Mouse (Mus musculus): ENCODE measurements at regions not wholly inside any gene's neighbourhood (a gene's known extent, or its start where the extent isn't known, plus 50 kb on each side); places are given as distances from the start of the nearest gene placed in this dataset.

DNA sequence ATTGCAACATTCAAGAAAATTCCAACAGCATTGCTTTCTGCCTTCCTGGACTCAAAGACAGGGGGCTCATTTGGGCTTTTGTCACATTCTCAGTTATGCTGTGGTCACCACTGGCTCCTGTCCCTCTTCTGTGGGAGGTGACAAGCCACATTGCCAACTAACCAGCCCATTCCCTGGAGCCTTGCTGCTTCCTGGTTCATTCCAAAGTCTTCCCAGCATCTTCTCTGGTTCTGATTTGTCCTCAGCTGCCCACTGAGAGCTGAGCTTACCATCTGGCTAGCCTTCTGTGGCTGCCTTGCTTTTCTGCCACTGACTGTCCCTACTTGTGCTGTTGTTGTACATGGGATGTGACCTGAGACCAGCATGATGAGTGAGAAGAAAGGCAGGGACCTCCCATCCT lies 111.0 kb downstream of the Cxcl12 start:
- DNase-seq (ENCODE audit: low read depth, low spot score) = no peak

DNA sequence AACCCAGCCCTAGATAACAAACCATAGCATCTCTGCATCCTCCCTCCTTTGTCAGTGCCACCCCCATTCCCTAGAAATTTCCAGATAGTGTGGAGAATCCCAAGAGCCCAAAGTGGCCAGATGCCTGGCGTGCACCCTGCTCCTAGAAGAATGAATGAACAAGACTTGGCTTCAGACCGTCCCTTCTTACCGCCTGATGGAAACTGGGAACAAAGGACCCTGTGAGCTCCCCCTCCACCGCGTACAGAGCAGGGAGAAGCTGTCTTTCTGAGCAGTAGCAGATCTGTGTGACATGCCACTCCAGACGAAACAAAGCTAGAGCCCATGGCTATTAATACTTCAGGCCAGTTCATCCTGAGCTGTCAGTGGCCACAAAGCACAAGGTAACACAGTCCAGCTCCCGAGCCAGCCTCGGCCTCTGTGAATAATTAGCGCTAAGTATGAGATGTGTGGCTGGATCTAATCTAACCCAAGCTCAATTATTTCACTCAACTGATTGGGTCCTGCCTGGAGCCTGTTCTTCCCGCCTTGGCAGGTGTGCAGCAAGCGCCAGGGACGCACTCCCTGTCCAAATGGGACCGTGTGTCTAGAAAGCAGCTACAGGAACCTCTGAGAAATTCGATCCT lies 111.6 kb downstream of the Cxcl12 start:
- DNase-seq (ENCODE audit: low read depth, low spot score) = no peak

DNA sequence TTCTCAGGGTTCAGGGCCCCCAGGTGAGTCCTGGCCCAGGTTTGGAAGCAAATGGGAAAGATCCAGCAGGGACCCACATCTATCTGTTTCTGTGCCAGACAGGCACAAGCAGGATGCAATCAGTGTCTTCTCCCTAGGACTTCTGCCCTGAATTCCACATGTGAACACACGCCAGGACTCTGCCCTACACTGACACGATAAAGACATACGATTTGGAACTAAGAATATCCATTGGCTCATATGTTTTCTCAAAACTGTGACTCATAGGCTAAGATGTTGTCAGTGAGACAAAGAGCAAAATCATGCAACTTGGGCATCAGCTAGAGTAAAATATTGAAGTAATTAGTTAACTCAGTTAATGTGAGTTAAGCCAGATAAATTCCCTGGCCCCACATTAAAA lies 112.6 kb downstream of the Cxcl12 start:
- no peak for DNase-seq (ENCODE audit: low read depth, low spot score)

DNA sequence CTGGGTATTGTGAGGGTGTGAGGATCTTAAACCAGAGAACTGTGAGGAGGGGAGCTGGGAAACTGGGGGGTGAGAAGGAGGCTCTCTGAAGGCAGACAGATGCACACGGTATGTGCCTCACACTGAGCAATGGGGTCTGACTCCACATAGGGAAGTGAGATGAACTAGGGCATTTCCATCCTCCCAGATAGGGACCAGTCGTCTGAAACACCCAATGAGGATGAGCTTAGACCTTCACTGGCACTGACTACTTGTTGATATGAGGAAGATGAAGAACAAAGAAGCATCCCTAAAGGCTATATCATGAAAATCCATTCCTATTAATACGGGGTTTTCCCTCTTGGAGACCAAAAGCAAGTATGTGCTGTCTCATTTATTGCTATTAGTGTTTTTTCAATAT lies 115.3 kb downstream of the Cxcl12 start:
- DNase-seq (ENCODE audit: low read depth, low spot score) = peak; percentile 55

DNA sequence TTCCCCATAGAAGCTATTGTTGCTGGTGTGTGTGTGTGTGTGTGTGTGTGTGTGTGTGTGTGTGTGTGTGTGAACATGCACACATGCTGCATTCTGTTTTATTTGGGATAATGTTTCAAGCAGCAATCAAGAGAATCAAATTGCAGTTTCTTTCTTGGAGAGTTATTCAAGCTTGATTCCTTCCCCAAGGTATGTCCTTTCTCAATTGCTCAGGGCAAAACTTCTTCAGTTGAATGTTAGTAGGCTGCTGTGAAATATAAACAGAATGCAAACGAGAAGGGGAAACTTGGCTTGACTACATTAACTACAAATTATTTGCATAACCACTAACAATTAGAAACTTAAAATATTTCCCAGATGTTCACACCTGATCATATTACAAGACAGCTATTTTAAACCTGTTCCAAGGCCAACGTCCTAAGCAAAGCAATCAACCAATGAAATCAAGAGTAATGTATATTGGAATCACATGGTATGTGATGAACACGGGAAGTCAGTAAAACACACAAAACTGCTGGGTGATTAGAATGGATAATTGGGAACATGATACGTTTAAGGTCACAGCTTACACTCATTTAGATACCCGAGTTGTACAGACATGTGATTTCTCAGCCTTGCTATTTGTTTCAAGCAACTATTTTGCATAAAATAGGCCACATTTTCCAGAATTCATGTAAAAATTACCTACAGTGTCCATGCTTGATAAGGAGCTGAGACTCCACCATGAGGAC lies 116.2 kb downstream of the Cxcl12 start:
- peak; percentile 80 for DNase-seq (ENCODE audit: low read depth, low spot score)

DNA sequence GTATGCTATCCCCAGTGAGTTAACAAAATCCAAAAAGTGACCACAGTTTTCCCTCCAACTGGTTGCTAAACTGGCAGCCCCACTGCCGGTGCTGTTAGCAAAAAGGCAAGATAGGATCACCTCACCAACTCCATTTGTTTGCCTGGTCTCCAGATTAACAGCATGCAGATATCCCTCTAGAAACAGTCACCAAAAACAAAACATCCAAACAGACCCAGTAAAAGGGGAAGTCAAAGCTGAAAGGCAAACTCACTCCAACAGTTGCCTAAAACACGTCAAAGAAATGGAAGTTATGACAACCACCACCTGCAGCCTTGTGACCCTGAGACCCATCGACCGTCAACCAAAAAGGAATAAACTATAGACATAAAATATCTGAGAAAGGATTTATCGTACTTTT lies 119.1 kb downstream of the Cxcl12 start:
- DNase-seq (ENCODE audit: low read depth, low spot score) = no peak

DNA sequence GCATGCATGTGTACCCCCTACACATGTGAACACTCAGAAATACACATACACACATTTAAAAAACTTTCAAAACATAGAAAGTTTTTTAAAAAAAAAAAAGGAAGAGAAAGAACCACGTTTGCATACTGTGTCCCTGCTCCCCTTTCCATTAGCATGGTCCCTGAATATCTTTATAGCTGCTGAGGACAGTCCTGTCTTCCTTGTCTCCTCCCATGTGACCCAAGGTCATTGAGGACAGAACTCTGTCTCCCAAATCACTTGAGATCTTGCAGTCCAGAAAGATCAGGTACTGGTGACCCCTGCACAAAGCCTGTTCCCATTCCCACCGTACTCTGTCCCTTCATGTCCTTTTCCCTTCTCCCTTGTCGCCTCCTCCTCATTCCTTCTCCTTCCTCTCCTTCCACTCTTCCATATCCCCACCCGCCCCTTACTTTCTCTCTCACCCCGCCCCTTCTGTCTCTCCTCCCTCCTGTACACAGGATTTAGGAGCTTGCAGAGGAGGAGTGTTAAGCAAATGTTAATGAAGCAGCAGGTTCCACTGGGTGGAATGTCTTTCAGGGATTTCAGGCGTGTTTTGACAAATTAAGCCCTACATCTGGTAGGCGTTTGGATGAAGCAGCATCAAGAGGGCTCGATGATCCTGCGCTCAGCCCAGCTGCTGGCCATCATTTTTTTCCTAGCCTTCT lies 125.6 kb downstream of the Cxcl12 start:
- DNase-seq (ENCODE audit: low read depth, low spot score) = no peak

DNA sequence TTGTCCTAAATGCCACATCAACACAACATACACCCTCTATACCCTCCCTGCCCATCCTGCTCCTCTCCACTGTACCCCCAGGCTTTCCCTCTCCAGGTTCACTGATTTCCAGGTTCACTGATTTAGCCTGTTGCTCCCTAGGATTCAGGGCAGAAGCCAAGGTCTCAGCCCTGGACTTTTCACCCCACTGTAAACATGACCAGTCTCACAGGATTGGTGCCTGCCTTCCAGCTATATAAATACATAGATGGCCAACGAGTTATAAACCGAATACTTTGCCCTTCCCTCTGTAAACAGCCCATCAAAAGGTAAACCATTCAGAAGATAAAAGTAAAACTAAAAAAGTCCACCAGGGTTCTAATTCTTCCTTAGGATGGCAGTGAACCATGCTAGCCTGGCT lies 129.6 kb downstream of the Cxcl12 start:
- no peak for DNase-seq (ENCODE audit: low read depth, low spot score)

DNA sequence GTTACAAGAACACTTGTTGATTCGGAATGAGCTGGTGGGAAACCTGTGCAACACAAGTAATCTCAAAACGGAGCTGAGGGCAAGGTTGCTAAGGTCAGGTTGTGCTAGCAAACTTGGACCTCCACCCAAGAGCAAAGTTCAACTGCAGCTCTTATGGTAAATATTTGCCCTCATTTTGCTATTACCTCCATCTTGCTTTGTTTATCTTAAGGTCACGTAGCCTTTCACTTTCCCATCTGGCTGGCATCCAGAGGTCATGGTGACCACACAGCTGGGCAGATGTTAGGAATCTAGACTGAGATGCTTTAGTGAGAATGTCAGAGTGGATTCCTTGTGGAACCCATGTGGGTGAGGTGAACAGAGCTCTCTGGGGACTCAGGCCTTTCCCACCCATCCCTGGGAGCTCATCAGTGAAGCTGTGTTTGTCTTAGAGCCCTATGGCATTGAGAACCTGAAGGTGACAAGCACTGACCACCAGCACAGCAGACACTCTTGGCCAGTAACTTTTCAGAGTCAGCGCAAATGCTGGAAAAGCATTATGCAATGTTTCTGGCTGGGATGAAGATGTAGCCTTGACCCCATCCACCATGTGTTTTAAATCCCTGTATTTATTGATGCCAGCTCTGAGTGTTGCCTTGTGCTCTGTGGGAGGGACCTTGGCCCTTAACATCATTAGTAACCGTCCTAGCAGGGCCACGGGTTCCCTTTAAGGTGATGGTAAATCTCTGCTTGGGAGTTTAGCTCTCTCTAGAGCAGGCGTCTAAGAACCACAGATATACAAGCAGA lies 131.4 kb downstream of the Cxcl12 start:
- DNase-seq (ENCODE audit: low read depth, low spot score) = no peak

DNA sequence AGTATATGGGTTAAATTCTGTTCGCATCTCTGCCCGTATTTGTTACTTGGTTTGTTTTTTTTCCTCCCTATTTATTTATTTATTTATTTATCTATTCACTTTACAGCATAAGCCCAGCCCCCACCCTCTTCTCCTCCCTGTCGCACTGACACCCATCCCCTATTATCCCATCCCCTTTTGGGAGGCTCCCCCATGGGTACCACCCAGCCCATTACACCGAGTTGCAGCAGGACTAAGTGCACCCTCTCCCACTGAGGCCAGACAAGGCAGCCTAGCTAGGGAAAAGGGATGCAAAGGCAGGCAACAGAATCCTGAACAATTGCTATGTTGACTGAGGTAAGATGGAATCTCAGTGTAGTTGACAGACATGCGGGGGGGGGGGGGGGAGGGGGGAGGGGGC lies 135.0 kb downstream of the Cxcl12 start:
- no peak for DNase-seq (ENCODE audit: low read depth, low spot score)

DNA sequence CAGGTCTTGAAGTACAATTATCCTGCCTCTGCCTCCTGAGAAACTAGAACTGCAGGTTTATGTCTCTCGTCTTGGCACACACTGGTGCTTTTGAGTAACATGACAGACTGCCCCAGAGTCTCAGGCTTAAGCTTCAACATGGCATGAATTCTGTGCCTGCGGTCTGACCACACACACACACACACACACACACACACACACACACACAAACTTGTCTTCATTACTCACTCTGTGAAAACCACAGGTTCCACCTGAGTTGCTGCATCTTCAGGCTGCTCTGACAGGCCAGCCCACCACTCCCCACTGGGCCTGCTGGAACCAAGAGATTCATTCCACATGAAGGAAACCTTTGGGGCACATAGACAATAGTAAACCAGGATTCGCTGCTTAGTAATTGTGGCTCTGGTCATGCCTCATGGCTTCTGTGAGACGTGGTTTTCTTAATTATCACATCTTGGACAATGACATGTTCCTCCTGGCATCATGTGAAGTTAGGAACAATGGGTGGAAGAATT lies 137.5 kb downstream of the Cxcl12 start:
- peak; percentile 59 for DNase-seq (ENCODE audit: low read depth, low spot score)

DNA sequence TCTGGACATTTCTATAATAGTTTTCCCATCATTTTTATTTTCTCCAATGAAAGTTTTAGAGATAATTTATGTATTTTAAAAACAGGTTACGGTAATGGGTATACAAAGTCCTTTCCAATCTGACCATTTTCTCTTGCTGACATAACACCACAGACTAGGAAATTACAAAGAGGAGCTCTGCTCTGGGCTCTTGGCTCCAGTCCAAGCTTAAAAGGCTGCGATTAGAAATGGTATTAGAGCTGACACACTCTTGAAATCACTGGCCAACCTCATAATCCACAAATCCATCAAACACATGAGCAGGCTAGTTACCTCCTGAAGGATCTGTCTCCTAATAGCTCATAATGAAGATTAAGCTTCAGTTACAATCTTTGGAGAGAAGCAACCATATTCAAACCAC lies 140.3 kb downstream of the Cxcl12 start:
- DNase-seq (ENCODE audit: low read depth, low spot score) = no peak

DNA sequence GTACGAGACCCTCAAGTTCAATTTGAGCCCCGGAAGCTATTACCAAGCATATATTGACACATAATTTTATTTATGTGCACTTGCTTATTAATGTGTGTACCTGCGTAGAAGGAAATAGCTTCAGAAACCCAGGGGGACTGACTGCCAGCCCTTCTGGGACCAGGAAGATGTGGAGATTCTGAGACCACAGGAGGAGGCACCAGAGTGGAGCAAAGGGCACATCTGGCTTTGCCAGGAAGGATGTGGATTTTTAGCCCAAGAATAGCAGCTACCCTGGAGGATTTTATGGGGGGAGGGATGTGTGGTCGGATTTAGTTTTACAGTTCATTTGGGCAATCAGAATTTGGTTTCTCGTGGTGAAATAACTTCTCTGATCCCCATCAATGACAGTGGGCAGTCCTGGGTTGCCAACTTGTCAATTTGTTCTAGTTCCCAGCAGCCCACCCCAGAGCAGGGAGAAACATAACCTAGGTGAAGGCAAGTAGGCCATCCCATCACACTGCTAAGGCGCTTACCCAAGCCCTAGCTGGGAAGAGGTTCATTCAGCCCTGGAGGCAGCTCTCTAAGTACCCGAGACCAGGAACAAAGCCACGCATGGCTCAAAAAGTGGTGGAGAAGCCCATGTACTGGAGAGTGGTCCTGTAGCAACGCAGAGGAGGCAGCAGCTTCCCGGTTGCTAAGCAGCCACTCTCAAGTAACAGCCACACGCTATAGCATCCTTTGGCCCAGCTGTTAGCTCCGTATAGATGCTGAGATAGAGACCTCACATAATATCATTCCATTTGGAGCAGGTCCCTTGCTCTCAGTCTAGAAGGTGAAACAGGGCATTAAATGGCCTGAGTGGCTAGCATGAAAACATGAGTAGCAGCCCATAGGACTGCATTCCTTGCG lies 144.8 kb downstream of the Cxcl12 start:
- DNase-seq (ENCODE audit: low read depth, low spot score) = no peak

DNA sequence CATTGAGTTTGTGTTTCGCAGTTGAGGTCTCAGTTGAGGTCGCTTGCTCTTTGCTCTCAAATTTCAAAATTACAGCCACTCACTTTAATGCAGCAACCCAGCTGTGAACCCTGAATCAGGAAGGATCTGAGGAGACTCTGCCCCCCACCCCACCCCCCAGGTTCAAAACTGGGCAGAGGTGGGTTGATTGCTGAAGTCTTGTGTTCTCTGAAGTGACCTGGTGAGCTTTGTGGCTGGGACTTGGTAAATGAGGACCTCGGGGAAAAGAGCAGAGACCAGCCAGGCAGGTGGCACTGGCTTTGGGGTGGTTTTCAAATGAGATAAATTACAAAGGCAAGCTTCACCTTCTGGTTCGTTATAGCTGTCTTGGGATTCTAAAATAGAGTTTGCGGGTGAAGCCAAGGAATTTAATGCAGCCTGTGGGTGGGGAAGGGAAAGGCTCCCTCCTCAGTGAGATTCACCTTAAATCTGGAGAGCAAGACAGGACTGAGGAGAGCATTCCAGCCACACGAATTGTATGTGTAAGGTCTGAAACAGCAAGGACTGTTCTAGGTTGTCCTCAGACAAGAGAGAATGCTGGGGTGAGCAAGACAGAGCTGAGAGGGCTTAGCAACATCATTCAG lies 145.7 kb downstream of the Cxcl12 start:
- DNase-seq (ENCODE audit: low read depth, low spot score) = no peak

DNA sequence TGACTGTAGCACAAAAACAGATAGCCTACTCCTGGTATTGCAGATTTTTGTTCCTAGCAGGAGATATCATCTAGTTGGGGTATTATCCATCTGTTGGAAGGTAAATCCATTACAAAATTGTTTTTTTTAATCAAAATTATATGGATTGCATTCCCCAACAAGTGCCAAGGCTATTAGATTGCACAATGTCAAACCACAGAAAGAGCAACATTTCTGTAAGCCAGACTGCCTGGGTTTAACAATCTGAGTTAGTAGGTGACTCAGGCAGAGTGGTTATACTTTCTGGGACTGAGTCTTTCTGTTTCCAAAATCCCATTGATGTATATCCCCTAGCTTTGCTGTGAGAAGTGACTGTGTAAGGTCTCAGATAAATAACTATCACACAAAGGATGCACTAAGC lies 155.0 kb downstream of the Cxcl12 start:
- no peak for DNase-seq (ENCODE audit: low read depth, low spot score)

DNA sequence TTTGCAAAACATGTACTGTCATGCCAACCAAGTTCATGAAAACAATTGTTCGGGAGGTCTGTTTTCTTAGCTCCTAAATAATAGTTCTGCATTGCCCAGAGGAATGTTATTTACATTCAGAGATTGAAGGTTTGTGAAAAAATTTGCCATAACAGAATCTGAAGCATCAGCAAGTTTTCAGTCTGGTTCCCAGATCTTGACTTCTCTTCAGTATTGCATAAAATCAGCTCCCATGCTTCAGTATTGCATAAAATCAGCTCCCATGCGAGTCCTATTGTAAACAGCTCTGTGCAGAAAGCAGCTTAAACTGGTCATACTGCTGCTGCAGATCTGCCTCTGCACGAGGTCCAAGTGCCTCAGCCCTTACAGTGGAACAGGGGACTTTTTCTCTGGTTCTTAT lies 155.5 kb downstream of the Cxcl12 start:
- DNase-seq (ENCODE audit: low read depth, low spot score) = no peak

DNA sequence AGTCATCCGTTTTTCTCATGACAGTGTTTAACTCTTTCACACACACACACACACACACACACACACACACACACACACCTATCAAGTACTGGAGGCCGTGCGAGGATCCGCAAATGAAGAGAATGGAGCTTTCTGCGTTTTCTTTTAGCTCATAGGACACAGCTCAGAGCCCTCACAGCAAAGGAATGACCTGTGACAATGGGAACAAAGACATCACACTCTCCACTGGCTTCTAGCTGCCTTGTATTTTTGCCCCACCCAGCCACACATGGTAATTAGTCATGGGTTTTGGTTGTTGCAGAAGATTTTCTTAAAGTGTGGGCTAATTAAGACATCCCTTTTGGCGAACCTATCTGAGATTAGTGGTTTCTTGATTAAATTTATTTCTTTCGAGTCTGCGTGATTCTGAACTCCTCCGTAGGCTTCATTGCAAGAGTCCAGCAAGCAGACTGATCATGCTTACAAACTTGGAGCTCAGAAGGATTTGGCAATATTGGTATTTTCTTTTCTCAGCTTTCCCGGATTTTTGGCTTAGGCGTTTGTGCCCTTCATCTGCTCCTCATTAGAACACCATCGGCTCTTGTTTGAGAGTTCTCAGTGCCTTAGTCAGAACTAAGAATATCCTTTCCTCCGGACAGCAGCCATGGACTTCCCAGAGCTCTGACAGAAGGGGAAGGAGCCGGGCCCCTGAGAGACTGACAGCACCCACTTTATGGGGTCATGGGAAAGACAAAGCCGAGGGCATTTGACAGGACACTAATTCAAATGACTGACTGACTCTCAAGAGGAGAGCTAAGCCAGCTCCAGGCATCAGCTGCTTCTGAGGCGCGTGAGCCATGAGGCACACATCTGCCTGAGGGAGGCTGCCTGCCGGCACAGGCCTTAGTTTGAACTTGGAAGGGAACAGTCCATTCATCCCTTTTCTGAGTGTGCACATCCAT lies 158.8 kb downstream of the Cxcl12 start:
- no peak for DNase-seq (ENCODE audit: low read depth, low spot score)

DNA sequence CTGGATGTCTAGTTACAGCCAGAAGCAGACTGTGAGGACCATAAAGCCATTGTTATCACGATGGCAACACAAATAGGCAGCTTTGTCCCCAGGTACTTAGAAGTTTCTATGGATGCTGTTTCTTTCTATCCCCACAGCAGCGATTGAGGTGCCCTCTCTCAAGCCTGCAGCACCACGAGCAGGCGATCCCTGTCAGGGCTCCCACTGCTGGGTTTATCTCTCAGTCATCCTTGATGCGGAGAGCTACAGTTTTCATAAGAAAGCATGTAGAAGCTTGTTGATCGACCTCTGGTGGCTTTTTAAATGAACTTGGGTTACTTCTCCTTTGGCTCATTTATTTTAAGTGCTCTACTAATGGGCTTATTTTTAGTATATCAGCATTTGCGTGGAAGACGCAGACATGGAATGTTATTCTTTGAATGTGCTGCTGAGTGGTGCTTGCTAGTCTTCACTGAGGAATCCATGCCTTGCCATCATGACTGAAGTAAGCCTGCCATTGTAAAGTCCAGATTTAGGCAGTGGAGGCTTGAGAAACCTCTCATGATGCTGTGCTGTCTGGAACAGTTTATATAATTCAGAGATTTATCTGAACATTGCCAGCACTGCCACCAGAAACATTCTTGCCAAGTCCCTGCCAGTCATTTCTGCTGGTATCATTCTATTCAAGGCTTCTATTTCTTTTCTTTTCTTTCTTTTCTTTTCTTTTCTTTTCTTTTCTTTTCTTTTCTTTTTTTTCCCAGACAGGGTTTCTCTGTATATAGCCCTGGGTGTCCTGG lies 161.0 kb downstream of the Cxcl12 start:
- no peak for DNase-seq (ENCODE audit: low read depth, low spot score)

DNA sequence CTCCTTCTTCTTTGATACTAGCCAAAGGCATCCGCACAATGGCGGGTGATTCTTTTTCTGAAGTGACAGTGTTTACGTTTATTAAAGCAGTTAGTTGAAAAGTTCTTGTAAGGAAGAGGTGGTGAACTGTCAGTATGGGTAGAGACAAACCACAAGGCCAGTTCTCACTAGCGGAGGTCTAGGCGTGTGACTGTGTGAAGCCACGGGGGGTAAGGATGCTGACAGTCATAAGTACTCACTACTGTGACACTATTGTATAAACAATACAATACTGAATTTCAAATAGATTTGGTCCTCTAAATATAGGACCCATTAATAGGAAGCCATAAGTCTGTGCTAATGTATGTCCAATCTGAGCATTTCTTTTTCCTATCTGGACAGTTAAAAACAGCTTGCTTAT lies 161.9 kb downstream of the Cxcl12 start:
- no peak for DNase-seq (ENCODE audit: low read depth, low spot score)

Measured in A20 (cell line).